Mouse (Mus musculus) thymus, postnatal 4 days (tissue): ENCODE results near the gene Abcb1a.
"Not testable (repeated sequence)": the region's sequence is repeated elsewhere in the genome, so short reads cannot be mapped to it uniquely, and the experiment has no call there.

Experiments used
- DNase-seq: peaks from one replicate; pipeline ENCODE4 v3.0.0; 2021

The Abcb1a gene

GRCm38 (mm10) chr5:8732639-8733038 is 72.8 kb downstream of the Abcb1a start:
- no peak for DNase-seq

- DNase-seq, result not testable (repeated sequence)
These were observed 73.4 kb downstream of the Abcb1a start for GRCm38 (mm10) chr5:8733307-8733706.

- no peak for DNase-seq
These were observed 76.5 kb downstream of the Abcb1a start for GRCm38 (mm10) chr5:8736389-8736788.

- DNase-seq, result no peak
These were observed 77.2 kb downstream of the Abcb1a start for GRCm38 (mm10) chr5:8737062-8737461.

GRCm38 (mm10) chr5:8747244-8747643 is 87.4 kb downstream of the Abcb1a start:
- not testable (repeated sequence) for DNase-seq

- no peak for DNase-seq
These were observed 113.0 kb downstream of the Abcb1a start for GRCm38 (mm10) chr5:8772866-8773265.

GRCm38 (mm10) chr5:8778311-8778710 is 118.4 kb downstream of the Abcb1a start:
- DNase-seq, result no peak

GRCm38 (mm10) chr5:8778751-8779150 is 118.9 kb downstream of the Abcb1a start:
- no peak for DNase-seq

- no peak for DNase-seq
These were observed 132.4 kb downstream of the Abcb1a start for GRCm38 (mm10) chr5:8792281-8792680.
